Mouse (Mus musculus) G1E (cell line): ENCODE measurements around the gene Paf1.

Experiments
- CTCF ChIP-seq: IDR thresholded peaks from 2 replicates; pipeline ENCODE4 v1.5.1; 2012; ENCODE audit warnings: low read depth, low read length, inconsistent platforms, mixed read lengths
- GATA1 ChIP-seq: IDR thresholded peaks from 2 replicates; pipeline ENCODE4 v1.6.1; 2012; ENCODE audit warnings: borderline replicate concordance, low read length, inconsistent platforms, mixed read lengths

GRCm38 (mm10) chr7:28356981-28357380 is 35.8 kb upstream of the Paf1 start:
- TF ChIP-seq CTCF = no peak
- no peak for TF ChIP-seq GATA1
